Mouse (Mus musculus) embryonic facial prominence, embryonic 11.5 days (tissue): Measurements from ENCODE around the gene Slc35g1. TPM values are rescaled to one million over a fixed set of nuclear protein-coding genes. Genes with fewer than 3 reads are reported as not detected.

Experiments
- ATAC-seq: fragments of 200-750 bp; cut with Nextera tagmentation; replicated peaks from 2 replicates; pipeline ENCODE4 v1.8.0; 2017; ENCODE audit warnings: low read depth; ENCODE audit not compliant: insufficient number of reproducible peaks, low FRiP score, low TSS enrichment
- DNase-seq: peaks from one replicate; pipeline ENCODE4 v3.0.0-alpha.2; 2015; ENCODE audit warnings: low spot score
- H3K27ac ChIP-seq: fragments of 300-500 bp; sonication (generic); replicated peaks from 2 replicates; pipeline ENCODE4 v1.5.1; 2014; ENCODE audit warnings: mild to moderate bottlenecking, low read depth, low read length, control low read depth
- H3K27me3 ChIP-seq: fragments of 300-500 bp; sonication (generic); 2 replicates; pipeline ENCODE4 v1.6.1; 2014; ENCODE audit warnings: mild to moderate bottlenecking, low read length, moderate library complexity, mixed read lengths; ENCODE audit not compliant: control insufficient read depth, insufficient read depth
- H3K36me3 ChIP-seq: fragments of 300-500 bp; sonication (generic); replicated peaks from 2 replicates; pipeline ENCODE4 v1.6.1; 2014; ENCODE audit warnings: low read depth, mild to moderate bottlenecking, low read length, moderate library complexity, mixed read lengths; ENCODE audit not compliant: control insufficient read depth, insufficient read depth
- H3K4me1 ChIP-seq: fragments of 300-500 bp; sonication (generic); 2 replicates; pipeline ENCODE4 v1.6.1; 2014; ENCODE audit warnings: low read length, mixed read lengths; ENCODE audit not compliant: control insufficient read depth, insufficient read depth
- H3K4me2 ChIP-seq: fragments of 300-500 bp; sonication (generic); 2 replicates; pipeline ENCODE4 v1.6.1; 2014; ENCODE audit warnings: low read depth, mild to moderate bottlenecking, control low read depth, low read length, moderate library complexity
- H3K4me3 ChIP-seq: fragments of 300-500 bp; sonication (generic); 2 replicates; pipeline ENCODE4 v1.5.1; 2014; ENCODE audit warnings: low read depth, low read length, control low read depth
- H3K9ac ChIP-seq: fragments of 300-500 bp; sonication (generic); replicated peaks from 2 replicates; pipeline ENCODE4 v1.6.1; 2014; ENCODE audit warnings: mild to moderate bottlenecking, control low read depth, low read length
- H3K9me3 ChIP-seq: fragments of 300-500 bp; sonication (generic); replicated peaks from 2 replicates; pipeline ENCODE4 v1.6.1; 2016; ENCODE audit warnings: mild to moderate bottlenecking, low read length, inconsistent platforms, mixed read lengths; ENCODE audit not compliant: control insufficient read depth
- WGBS: fragments of 180-500 bp; shearing (Covaris S2); extraction: QIAGEN DNeasy Blood & Tissue Kit; methylation state at CpG from one replicate; pipeline ENCODE4 v1.1.7; 2014; 5-methylcytosine and 5-hydroxymethylcytosine counted together
- polyA plus RNA-seq: library from polyadenylated mRNA; unstranded; fragments of >200 nt; fragmentation: Nextera tagmentation; extraction: Ambion mirVana; gene quantifications from 2 replicates; pipeline ENCODE4 v1.2.1, GENCODE M21; 2014

Slc35g1 gene
- polyA plus RNA-seq, 1 experiment from 2014 or later, result 3.8 TPM

GRCm38 (mm10) chr19:38435221-38435620 is 39.4 kb downstream of the Slc35g1 start:
- DNase-seq (no peak), ATAC-seq (no peak)
- Histone ChIP-seq H3K4me3 (no peak overlapping the region), H3K4me1 (no peaks in the 10 kb centered on the region), H3K36me3 (no peaks in the 10 kb centered on the region), H3K9ac (no peak overlapping the region), H3K4me2 (no peak overlapping the region), H3K27me3 (no peaks in the 10 kb centered on the region), H3K9me3 (no peaks in the 10 kb centered on the region), H3K27ac (no peak overlapping the region)
- WGBS, result 91% methylated on average over 15 of the region's 15 CpGs

- Histone ChIP-seq H3K27ac (no peak overlapping the region), H3K9me3 (no peaks in the 10 kb centered on the region), H3K9ac (no peak overlapping the region), H3K4me3 (no peak overlapping the region), H3K27me3 (no peaks in the 10 kb centered on the region), H3K4me2 (no peak overlapping the region), H3K4me1 (no peaks in the 10 kb centered on the region), H3K36me3 (no peaks in the 10 kb centered on the region)
- ATAC-seq (0 out of 2 replicates have a peak, but pooled peaks have one; percentile 34), DNase-seq (peak; percentile 52)
- WGBS, result 30% methylated on average over 8 of the region's 8 CpGs
These were observed 46.1 kb downstream of the Slc35g1 start for GRCm38 (mm10) chr19:38441860-38442259.

- no peaks in the 10 kb centered on the region for H3K36me3 ChIP-seq
- no peaks in the 10 kb centered on the region for H3K4me1 ChIP-seq
- no peak for ATAC-seq
- no peak overlapping the region for H3K4me2 ChIP-seq
- DNase-seq, result no peak
- H3K4me3 ChIP-seq, result no peak overlapping the region
- H3K27me3 ChIP-seq, result no peaks in the 10 kb centered on the region
- 72% methylated on average over 5 of the region's 5 CpGs for WGBS
- no peak overlapping the region for H3K9ac ChIP-seq
- no peak overlapping the region for H3K27ac ChIP-seq
- no peaks in the 10 kb centered on the region for H3K9me3 ChIP-seq
These were observed 50.0 kb downstream of the Slc35g1 start for GRCm38 (mm10) chr19:38445758-38446157.

Other genes starting within 250 kb of the Slc35g1 start
- 43.8 and 46.4 TPM in 2 replicates for gene Fra10ac1, start 171.8 kb upstream of the Slc35g1 start, polyA plus RNA-seq
- 1.4 and 2.3 TPM in 2 replicates for gene Lgi1, start 131.4 kb upstream of the Slc35g1 start, polyA plus RNA-seq
- gene Plce1, start 85.1 kb downstream of the Slc35g1 start, polyA plus RNA-seq, result 2.8 and 3.4 TPM in 2 replicates